Mouse (Mus musculus) E14TG2a.4 (cell line): ENCODE measurements around the gene Arhgap40.
A peak's percentile ranks its signal among the peaks of the same experiment; 100 is the strongest.

Experiments used
- H3K27me3 ChIP-seq: 2 replicates; pipeline ENCODE4 v1.6.1; 2014; ENCODE audit warnings: low read length, control low read depth; ENCODE audit not compliant: insufficient read depth
- H3K36me3 ChIP-seq: 2 replicates; pipeline ENCODE4 v1.6.1; 2014; ENCODE audit warnings: low read length, control low read depth; ENCODE audit not compliant: insufficient read depth
- H3K4me1 ChIP-seq: replicated peaks from 2 replicates; pipeline ENCODE4 v1.6.1; 2014; ENCODE audit warnings: low read depth, low read length, control low read depth
- H3K4me3 ChIP-seq: replicated peaks from 2 replicates; pipeline ENCODE4 v1.5.1; 2014; ENCODE audit warnings: mild to moderate bottlenecking, low read length
- H3K9me3 ChIP-seq: 2 replicates; pipeline ENCODE4 v1.6.1; 2014; ENCODE audit warnings: low read length, control low read depth
- CTCF ChIP-seq: conservative IDR thresholded peaks from 2 replicates; pipeline ENCODE4 v1.5.1; 2014; ENCODE audit warnings: low read length
- NANOG ChIP-seq: IDR thresholded peaks from 2 replicates; pipeline ENCODE4 v1.6.1; 2014; ENCODE audit warnings: borderline replicate concordance, low read length, mixed read lengths
- POU5F1 ChIP-seq: IDR thresholded peaks from 2 replicates; pipeline ENCODE4 v1.6.1; 2014; ENCODE audit warnings: low read length, borderline replicate concordance

Gene Arhgap40

GRCm38 (mm10) chr2:158534090-158534489 is 21.5 kb downstream of the Arhgap40 start:
- peak; percentile 88 for TF ChIP-seq CTCF
- no peak for TF ChIP-seq POU5F1
- no peak for TF ChIP-seq NANOG
- no peak overlapping the region for H3K4me3 ChIP-seq
- H3K4me1 ChIP-seq: peaks cover 7% of the 10 kb centered on the region
- H3K27me3 ChIP-seq: peaks cover 18% of the 10 kb centered on the region
- no peaks in the 10 kb centered on the region for H3K36me3 ChIP-seq
- H3K9me3 ChIP-seq: peaks cover 4% of the 10 kb centered on the region; the same call in 1 of the 2 replicates

GRCm38 (mm10) chr2:158534559-158534958 is 22.0 kb downstream of the Arhgap40 start:
- TF ChIP-seq CTCF (no peak), POU5F1 (no peak), NANOG (no peak)
- Histone ChIP-seq H3K27me3 (peaks cover 23% of the 10 kb centered on the region), H3K36me3 (no peaks in the 10 kb centered on the region), H3K9me3 (peaks cover 4% of the 10 kb centered on the region; the same call in 1 of the 2 replicates), H3K4me3 (no peak overlapping the region), H3K4me1 (peaks cover 12% of the 10 kb centered on the region)

GRCm38 (mm10) chr2:158539433-158540305 is 27.1 kb downstream of the Arhgap40 start:
- no peaks in the 10 kb centered on the region for H3K36me3 ChIP-seq

DNA sequence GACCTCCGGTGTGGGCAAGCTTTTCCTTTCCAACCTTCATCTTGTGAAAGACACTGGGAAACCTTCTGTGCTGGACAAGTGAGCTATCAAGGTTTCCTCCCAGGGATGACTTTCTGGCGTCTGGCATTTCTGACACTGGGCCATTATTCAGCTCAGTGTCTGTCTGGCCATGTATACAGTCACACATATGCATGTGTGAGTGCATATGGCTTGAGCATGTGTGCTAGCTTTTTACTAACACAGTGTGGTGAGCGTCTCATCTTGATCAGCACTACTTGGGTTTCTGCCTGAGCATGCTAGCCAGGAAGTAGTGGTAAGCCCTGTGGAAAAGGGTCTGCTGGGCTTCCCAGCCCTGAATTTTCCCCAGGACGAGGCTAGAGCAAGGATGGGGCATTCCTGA is 28.7 kb downstream of the Arhgap40 start:
- TF ChIP-seq POU5F1 (no peak), CTCF (no peak), NANOG (no peak)
- H3K9me3 ChIP-seq: no peaks in the 10 kb centered on the region
- no peaks in the 10 kb centered on the region for H3K36me3 ChIP-seq
- peaks cover 49% of the 10 kb centered on the region for H3K27me3 ChIP-seq
- H3K4me1 ChIP-seq: peaks cover 16% of the 10 kb centered on the region
- no peak overlapping the region for H3K4me3 ChIP-seq

More at GRCm38 (mm10) chr2:158539433-158540305, 27.1 kb downstream of the Arhgap40 start:
- H3K4me3 ChIP-seq: peak overlapping the region; percentile 65
- H3K9me3 ChIP-seq: no peaks in the 10 kb centered on the region
- TF ChIP-seq POU5F1: no peak
- TF ChIP-seq CTCF: no peak
- TF ChIP-seq NANOG: no peak
- H3K4me1 ChIP-seq: peaks cover 16% of the 10 kb centered on the region
- H3K27me3 ChIP-seq: peaks cover 52% of the 10 kb centered on the region

GRCm38 (mm10) chr2:158545266-158545665 is 32.7 kb downstream of the Arhgap40 start:
- Histone ChIP-seq H3K36me3 (no peaks in the 10 kb centered on the region), H3K4me1 (peaks cover 7% of the 10 kb centered on the region), H3K4me3 (no peak overlapping the region), H3K9me3 (no peaks in the 10 kb centered on the region), H3K27me3 (peaks cover 42% of the 10 kb centered on the region)
- TF ChIP-seq CTCF (no peak), POU5F1 (no peak), NANOG (no peak)

- Histone ChIP-seq H3K4me3 (no peak overlapping the region), H3K4me1 (peaks cover 5% of the 10 kb centered on the region), H3K36me3 (no peaks in the 10 kb centered on the region), H3K9me3 (no peaks in the 10 kb centered on the region), H3K27me3 (peaks cover 46% of the 10 kb centered on the region)
- TF ChIP-seq POU5F1 (no peak), NANOG (no peak), CTCF (peak; percentile 96)
Measured at GRCm38 (mm10) chr2:158546751-158547150, 34.2 kb downstream of the Arhgap40 start.

GRCm38 (mm10) chr2:158550067-158550466 is 37.5 kb downstream of the Arhgap40 start:
- Histone ChIP-seq H3K4me3 (no peak overlapping the region), H3K36me3 (no peaks in the 10 kb centered on the region), H3K9me3 (peaks cover 13% of the 10 kb centered on the region), H3K27me3 (peaks cover 37% of the 10 kb centered on the region), H3K4me1 (peaks cover 5% of the 10 kb centered on the region)
- TF ChIP-seq NANOG: no peak
- peak; percentile 77 for TF ChIP-seq CTCF
- no peak for TF ChIP-seq POU5F1

GRCm38 (mm10) chr2:158554366-158554765 is 41.8 kb downstream of the Arhgap40 start:
- H3K27me3 ChIP-seq: peaks cover 29% of the 10 kb centered on the region
- H3K36me3 ChIP-seq: no peaks in the 10 kb centered on the region
- H3K9me3 ChIP-seq: peaks cover 30% of the 10 kb centered on the region
- H3K4me1 ChIP-seq: peaks cover 6% of the 10 kb centered on the region; the same call in 1 of the 2 replicates
- no peak overlapping the region for H3K4me3 ChIP-seq
- no peak for TF ChIP-seq POU5F1
- TF ChIP-seq CTCF: no peak
- no peak for TF ChIP-seq NANOG

GRCm38 (mm10) chr2:158555252-158555651 is 42.7 kb downstream of the Arhgap40 start:
- no peak for TF ChIP-seq CTCF
- TF ChIP-seq NANOG: no peak
- TF ChIP-seq POU5F1: no peak
- Histone ChIP-seq H3K4me3 (no peak overlapping the region), H3K36me3 (no peaks in the 10 kb centered on the region), H3K27me3 (peaks cover 24% of the 10 kb centered on the region), H3K4me1 (peaks cover 10% of the 10 kb centered on the region), H3K9me3 (peaks cover 30% of the 10 kb centered on the region)
